Mouse (Mus musculus): ENCODE measurements at regions not wholly inside any gene's neighbourhood (a gene's known extent, or its start where the extent isn't known, plus 50 kb on each side); places are given as distances from the start of the nearest gene placed in this dataset.
A peak's percentile ranks its signal among the peaks of the same experiment; 100 is the strongest.

- ATAC-seq (replicated peaks in 1 of 2; ENCODE audit: insufficient read depth in 1 of 2, low FRiP score in 2 of 2, low TSS enrichment in 1 of 2, low read depth in 1 of 2, poor library complexity in 2 of 2, severe bottlenecking in 2 of 2) = 0 out of 4 replicates have a peak, but pooled peaks of 1 of the 2 experiments have one; percentile 19
These were observed 116.3 kb upstream of the Tpm1 start for GRCm38 (mm10) chr9:67165486-67165885.

GRCm38 (mm10) chr9:67163746-67164145, 114.5 kb upstream of the Tpm1 start:
- no peak for ATAC-seq (replicated peaks in 1 of 2; ENCODE audit: insufficient read depth in 1 of 2, low FRiP score in 2 of 2, low TSS enrichment in 1 of 2, low read depth in 1 of 2, poor library complexity in 2 of 2, severe bottlenecking in 2 of 2)

GRCm38 (mm10) chr9:67160785-67161455, 111.7 kb upstream of the Tpm1 start:
- no peak for ATAC-seq (replicated peaks in 1 of 2; ENCODE audit: insufficient read depth in 1 of 2, low FRiP score in 2 of 2, low TSS enrichment in 1 of 2, low read depth in 1 of 2, poor library complexity in 2 of 2, severe bottlenecking in 2 of 2)

- ATAC-seq (replicated peaks in 1 of 2; ENCODE audit: insufficient read depth in 1 of 2, low FRiP score in 2 of 2, low TSS enrichment in 1 of 2, low read depth in 1 of 2, poor library complexity in 2 of 2, severe bottlenecking in 2 of 2) = no peak
These were observed 111.1 kb upstream of the Tpm1 start for GRCm38 (mm10) chr9:67160350-67160749.

GRCm38 (mm10) chr9:67156590-67157259, 107.5 kb upstream of the Tpm1 start:
- ATAC-seq (replicated peaks in 1 of 2; ENCODE audit: insufficient read depth in 1 of 2, low FRiP score in 2 of 2, low TSS enrichment in 1 of 2, low read depth in 1 of 2, poor library complexity in 2 of 2, severe bottlenecking in 2 of 2) = peak in 1 of 2 experiments; percentile 48; a peak in 2 of 4 replicates

GRCm38 (mm10) chr9:67154062-67154461, 104.9 kb upstream of the Tpm1 start:
- no peak for ATAC-seq (replicated peaks in 1 of 2; ENCODE audit: insufficient read depth in 1 of 2, low FRiP score in 2 of 2, low TSS enrichment in 1 of 2, low read depth in 1 of 2, poor library complexity in 2 of 2, severe bottlenecking in 2 of 2)

GRCm38 (mm10) chr9:67153333-67153732, 104.1 kb upstream of the Tpm1 start:
- no peak for ATAC-seq (replicated peaks in 1 of 2; ENCODE audit: insufficient read depth in 1 of 2, low FRiP score in 2 of 2, low TSS enrichment in 1 of 2, low read depth in 1 of 2, poor library complexity in 2 of 2, severe bottlenecking in 2 of 2)

- no peak for ATAC-seq (replicated peaks in 1 of 2; ENCODE audit: insufficient read depth in 1 of 2, low FRiP score in 2 of 2, low TSS enrichment in 1 of 2, low read depth in 1 of 2, poor library complexity in 2 of 2, severe bottlenecking in 2 of 2)
These were observed 98.5 kb upstream of the Tpm1 start for GRCm38 (mm10) chr9:67147656-67148055.

GRCm38 (mm10) chr9:67145392-67145791, 96.2 kb upstream of the Tpm1 start:
- ATAC-seq (replicated peaks in 1 of 2; ENCODE audit: insufficient read depth in 1 of 2, low FRiP score in 2 of 2, low TSS enrichment in 1 of 2, low read depth in 1 of 2, poor library complexity in 2 of 2, severe bottlenecking in 2 of 2) = no peak

- ATAC-seq (replicated peaks in 1 of 2; ENCODE audit: insufficient read depth in 1 of 2, low FRiP score in 2 of 2, low TSS enrichment in 1 of 2, low read depth in 1 of 2, poor library complexity in 2 of 2, severe bottlenecking in 2 of 2) = no peak
These were observed 95.3 kb upstream of the Tpm1 start for GRCm38 (mm10) chr9:67144511-67144910.

- ATAC-seq (replicated peaks in 1 of 2; ENCODE audit: insufficient read depth in 1 of 2, low FRiP score in 2 of 2, low TSS enrichment in 1 of 2, low read depth in 1 of 2, poor library complexity in 2 of 2, severe bottlenecking in 2 of 2) = no peak
These were observed 91.2 kb upstream of the Tpm1 start for GRCm38 (mm10) chr9:67140319-67140887.

GRCm38 (mm10) chr9:67137681-67138080, 88.5 kb upstream of the Tpm1 start:
- no peak for ATAC-seq (replicated peaks in 1 of 2; ENCODE audit: insufficient read depth in 1 of 2, low FRiP score in 2 of 2, low TSS enrichment in 1 of 2, low read depth in 1 of 2, poor library complexity in 2 of 2, severe bottlenecking in 2 of 2)

- no peak for ATAC-seq (replicated peaks in 1 of 2; ENCODE audit: insufficient read depth in 1 of 2, low FRiP score in 2 of 2, low TSS enrichment in 1 of 2, low read depth in 1 of 2, poor library complexity in 2 of 2, severe bottlenecking in 2 of 2)
These were observed 87.9 kb upstream of the Tpm1 start for GRCm38 (mm10) chr9:67137141-67137540.

- ATAC-seq (replicated peaks in 1 of 2; ENCODE audit: insufficient read depth in 1 of 2, low FRiP score in 2 of 2, low TSS enrichment in 1 of 2, low read depth in 1 of 2, poor library complexity in 2 of 2, severe bottlenecking in 2 of 2) = no peak
These were observed 87.0 kb upstream of the Tpm1 start for GRCm38 (mm10) chr9:67136166-67136565.

GRCm38 (mm10) chr9:67134378-67134777, 85.2 kb upstream of the Tpm1 start:
- ATAC-seq (replicated peaks in 1 of 2; ENCODE audit: insufficient read depth in 1 of 2, low FRiP score in 2 of 2, low TSS enrichment in 1 of 2, low read depth in 1 of 2, poor library complexity in 2 of 2, severe bottlenecking in 2 of 2) = no peak

- no peak for ATAC-seq (replicated peaks in 1 of 2; ENCODE audit: insufficient read depth in 1 of 2, low FRiP score in 2 of 2, low TSS enrichment in 1 of 2, low read depth in 1 of 2, poor library complexity in 2 of 2, severe bottlenecking in 2 of 2)
These were observed 83.2 kb upstream of the Tpm1 start for GRCm38 (mm10) chr9:67132370-67132769.

- ATAC-seq (replicated peaks in 1 of 2; ENCODE audit: insufficient read depth in 1 of 2, low FRiP score in 2 of 2, low TSS enrichment in 1 of 2, low read depth in 1 of 2, poor library complexity in 2 of 2, severe bottlenecking in 2 of 2) = no peak
These were observed 81.7 kb upstream of the Tpm1 start for GRCm38 (mm10) chr9:67130730-67131440.

- ATAC-seq (replicated peaks in 1 of 2; ENCODE audit: insufficient read depth in 1 of 2, low FRiP score in 2 of 2, low TSS enrichment in 1 of 2, low read depth in 1 of 2, poor library complexity in 2 of 2, severe bottlenecking in 2 of 2) = no peak
These were observed 80.7 kb upstream of the Tpm1 start for GRCm38 (mm10) chr9:67129891-67130290.

All from hematopoietic stem cell, adult 5-6 weeks (primary cell).